Mouse (Mus musculus) G1E (cell line): ENCODE measurements at regions not wholly inside any gene's neighbourhood (a gene's known extent, or its start where the extent isn't known, plus 50 kb on each side); places are given as distances from the start of the nearest gene placed in this dataset.

Experiments
- ATAC-seq: 2 replicates; pipeline ENCODE4 v1.8.0; 2016; ENCODE audit warnings: mild to moderate bottlenecking; ENCODE audit not compliant: insufficient number of reproducible peaks, poor library complexity, low FRiP score, severe bottlenecking; ENCODE audit errors: extremely low read depth
- DNase-seq: peaks from one replicate; pipeline ENCODE4 v3.0.0; 2012; ENCODE audit warnings: low spot score
- H3K27me3 ChIP-seq: 2 replicates; pipeline ENCODE4 v1.6.1; 2012; ENCODE audit warnings: mild to moderate bottlenecking, low read length, inconsistent platforms; ENCODE audit not compliant: insufficient read depth
- H3K36me3 ChIP-seq: replicated peaks from 2 replicates; pipeline ENCODE3; 2012; ENCODE audit warnings: mild to moderate bottlenecking, inconsistent platforms
- H3K4me1 ChIP-seq: 2 replicates; pipeline ENCODE4 v1.6.1; 2012; ENCODE audit warnings: low read depth, low read length, inconsistent platforms, mixed read lengths; ENCODE audit not compliant: insufficient read depth
- H3K4me3 ChIP-seq: 2 replicates; pipeline ENCODE4 v1.5.1; 2012; ENCODE audit warnings: low read depth, mild to moderate bottlenecking, inconsistent platforms, low read length, moderate library complexity, mixed read lengths
- H3K9me3 ChIP-seq: replicated peaks from 2 replicates; pipeline ENCODE4 v1.6.1; 2012; ENCODE audit warnings: inconsistent platforms
- CTCF ChIP-seq: IDR thresholded peaks from 2 replicates; pipeline ENCODE4 v1.5.1; 2012; ENCODE audit warnings: low read depth, low read length, inconsistent platforms, mixed read lengths
- GATA1 ChIP-seq: IDR thresholded peaks from 2 replicates; pipeline ENCODE4 v1.6.1; 2012; ENCODE audit warnings: borderline replicate concordance, low read length, inconsistent platforms, mixed read lengths
- GATA2 ChIP-seq: IDR thresholded peaks from 2 replicates; pipeline ENCODE4 v1.6.1; 2012; ENCODE audit warnings: low read depth, low read length, inconsistent platforms, borderline replicate concordance
- POLR2AphosphoS5 ChIP-seq: IDR thresholded peaks from 2 replicates; pipeline ENCODE4 v1.6.1; 2012; ENCODE audit warnings: low read depth, low read length, inconsistent platforms; ENCODE audit not compliant: insufficient replicate concordance
- TAL1 ChIP-seq: conservative IDR thresholded peaks from 2 replicates; pipeline ENCODE4 v1.6.1; 2012; ENCODE audit warnings: low read depth, low read length, inconsistent platforms, mixed read lengths

- Histone ChIP-seq H3K27me3 (no peaks in the 10 kb centered on the region), H3K36me3 (no peaks in the 10 kb centered on the region), H3K9me3 (peaks cover 86% of the 10 kb centered on the region), H3K4me3 (no peak overlapping the region), H3K4me1 (no peaks in the 10 kb centered on the region)
- DNase-seq: no peak
- TF ChIP-seq TAL1 (no peak), POLR2AphosphoS5 (no peak), GATA2 (no peak), GATA1 (no peak), CTCF (no peak)
- ATAC-seq: no peak
Observed at GRCm38 (mm10) chr12:106445151-106445550, 435.1 kb downstream of the Vrk1 start.

DNA sequence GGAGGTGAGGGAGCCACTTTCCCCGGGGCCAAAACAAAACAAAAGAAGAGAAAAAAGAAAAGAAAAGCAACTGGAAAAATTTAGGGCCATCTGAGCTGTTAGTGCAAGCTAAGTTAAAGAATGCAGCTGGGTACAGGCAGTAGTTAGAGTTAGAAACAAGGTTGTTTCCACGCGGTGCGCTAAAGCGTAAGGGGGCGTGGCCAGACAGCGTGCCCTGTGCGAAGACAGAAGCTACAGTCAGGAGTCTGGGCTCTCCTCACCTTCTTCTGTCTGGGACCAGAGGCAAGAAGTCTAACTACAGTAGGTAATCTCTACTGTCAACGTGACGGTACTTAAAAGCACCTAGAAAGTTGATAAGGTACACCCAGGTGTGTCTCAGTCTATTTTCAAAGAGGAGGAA is 435.9 kb downstream of the Vrk1 start:
- Histone ChIP-seq H3K9me3 (peaks cover 86% of the 10 kb centered on the region), H3K4me1 (no peaks in the 10 kb centered on the region), H3K4me3 (no peak overlapping the region), H3K36me3 (no peaks in the 10 kb centered on the region), H3K27me3 (no peaks in the 10 kb centered on the region)
- no peak for TF ChIP-seq CTCF
- no peak for TF ChIP-seq TAL1
- TF ChIP-seq GATA1: no peak
- TF ChIP-seq GATA2: no peak
- no peak for TF ChIP-seq POLR2AphosphoS5
- no peak for ATAC-seq
- DNase-seq: no peak

GRCm38 (mm10) chr12:106446876-106447532 is 437.0 kb downstream of the Vrk1 start:
- H3K9me3 ChIP-seq: peaks cover 86% of the 10 kb centered on the region
- H3K27me3 ChIP-seq: no peaks in the 10 kb centered on the region
- no peaks in the 10 kb centered on the region for H3K4me1 ChIP-seq
- no peak overlapping the region; the same call in 1 of the 2 replicates for H3K4me3 ChIP-seq
- DNase-seq (no peak), ATAC-seq (no peak)
- H3K36me3 ChIP-seq: no peaks in the 10 kb centered on the region
- TF ChIP-seq TAL1: no peak
- TF ChIP-seq GATA1: no peak
- TF ChIP-seq GATA2: no peak
- TF ChIP-seq POLR2AphosphoS5: no peak
- TF ChIP-seq CTCF: no peak

GRCm38 (mm10) chr12:106448551-106448950 is 438.5 kb downstream of the Vrk1 start:
- Histone ChIP-seq H3K4me1 (no peaks in the 10 kb centered on the region), H3K4me3 (no peak overlapping the region), H3K9me3 (peaks cover 86% of the 10 kb centered on the region), H3K36me3 (no peaks in the 10 kb centered on the region), H3K27me3 (no peaks in the 10 kb centered on the region)
- DNase-seq (no peak), ATAC-seq (no peak)
- TF ChIP-seq POLR2AphosphoS5: no peak
- TF ChIP-seq TAL1: no peak
- TF ChIP-seq CTCF: no peak

DNA sequence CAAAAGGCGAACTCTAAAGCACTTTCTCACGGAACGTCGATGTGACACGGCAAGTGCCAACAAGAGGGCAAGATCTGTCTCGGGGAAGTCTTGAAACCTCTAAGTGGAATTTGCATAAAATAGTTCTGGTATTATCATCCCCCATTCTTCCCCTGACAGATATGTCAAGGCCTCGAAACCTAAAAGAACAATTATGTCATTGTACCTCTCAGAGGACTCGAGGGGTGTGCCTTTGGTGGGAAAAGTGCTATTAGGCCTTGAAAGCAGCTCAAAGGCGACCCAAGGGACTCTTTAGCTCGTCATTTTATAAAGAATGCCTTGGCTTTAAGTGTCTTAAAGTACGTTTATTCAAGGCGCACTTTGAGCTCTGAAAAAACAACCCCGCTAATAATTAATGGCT is 443.5 kb downstream of the Vrk1 start:
- H3K9me3 ChIP-seq: peaks cover 91% of the 10 kb centered on the region
- ATAC-seq (no peak), DNase-seq (no peak)
- no peak for TF ChIP-seq GATA1
- TF ChIP-seq GATA2: no peak
- no peak for TF ChIP-seq POLR2AphosphoS5
- no peak overlapping the region for H3K4me3 ChIP-seq
- no peaks in the 10 kb centered on the region for H3K4me1 ChIP-seq
- H3K27me3 ChIP-seq: no peaks in the 10 kb centered on the region
- H3K36me3 ChIP-seq: no peaks in the 10 kb centered on the region

DNA sequence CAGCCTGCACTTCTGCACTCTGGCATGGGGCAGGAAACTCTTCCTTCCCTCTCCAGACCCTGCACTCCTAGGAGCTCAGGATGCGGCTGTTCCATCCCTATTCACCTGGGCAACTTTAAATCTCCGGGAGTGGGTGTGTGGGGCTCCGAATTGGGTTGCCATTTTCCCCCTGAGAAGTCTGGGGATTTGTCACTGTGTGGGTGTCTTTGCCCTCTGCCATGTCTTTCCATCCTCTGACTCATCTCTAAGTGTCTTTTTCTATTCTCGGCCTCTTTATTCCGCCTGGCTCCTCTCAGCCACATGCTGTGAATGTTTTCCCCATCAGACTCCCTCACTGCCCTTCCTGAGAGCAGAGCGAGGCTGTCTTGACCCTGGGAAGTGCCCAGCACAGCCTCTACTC is 448.2 kb downstream of the Vrk1 start:
- DNase-seq (no peak), ATAC-seq (no peak)
- Histone ChIP-seq H3K36me3 (no peaks in the 10 kb centered on the region), H3K4me3 (no peak overlapping the region), H3K27me3 (no peaks in the 10 kb centered on the region), H3K9me3 (peaks cover 86% of the 10 kb centered on the region), H3K4me1 (no peaks in the 10 kb centered on the region)
- TF ChIP-seq TAL1 (no peak), POLR2AphosphoS5 (no peak), GATA2 (no peak), GATA1 (no peak), CTCF (no peak)

- H3K36me3 ChIP-seq: no peaks in the 10 kb centered on the region
- TF ChIP-seq POLR2AphosphoS5 (no peak), CTCF (no peak), TAL1 (no peak)
- no peaks in the 10 kb centered on the region for H3K4me1 ChIP-seq
- DNase-seq (no peak), ATAC-seq (no peak)
- H3K27me3 ChIP-seq: no peaks in the 10 kb centered on the region
- peaks cover 86% of the 10 kb centered on the region for H3K9me3 ChIP-seq
- H3K4me3 ChIP-seq: no peak overlapping the region
Observed at GRCm38 (mm10) chr12:106460650-106461049, 450.6 kb downstream of the Vrk1 start.
